Mouse (Mus musculus) hindbrain, embryonic 12.5 days (tissue): ENCODE data around the gene Eno2. TPM values are rescaled to one million over a fixed set of nuclear protein-coding genes. Genes with fewer than 3 reads are reported as not detected.

Experiments
- ATAC-seq: fragments of 200-750 bp; cut with Nextera tagmentation; 2 replicates; pipeline ENCODE4 v1.8.0; 2017; ENCODE audit warnings: moderate TSS enrichment; ENCODE audit not compliant: low FRiP score
- H3K27ac ChIP-seq: fragments of 300-500 bp; sonication (generic); 2 replicates; pipeline ENCODE4 v1.5.1; 2016; ENCODE audit warnings: mild to moderate bottlenecking
- H3K27me3 ChIP-seq: fragments of 300-500 bp; sonication (generic); 2 replicates; pipeline ENCODE4 v1.6.1; 2016; ENCODE audit warnings: mild to moderate bottlenecking
- H3K36me3 ChIP-seq: fragments of 300-500 bp; sonication (generic); 2 replicates; pipeline ENCODE4 v1.6.1; 2016; ENCODE audit warnings: mild to moderate bottlenecking
- H3K4me1 ChIP-seq: fragments of 300-500 bp; sonication (generic); 2 replicates; pipeline ENCODE4 v1.6.1; 2016
- H3K4me2 ChIP-seq: fragments of 300-500 bp; sonication (generic); replicated peaks from 2 replicates; pipeline ENCODE4 v1.6.1; 2016; ENCODE audit warnings: mild to moderate bottlenecking
- H3K4me3 ChIP-seq: fragments of 300-500 bp; sonication (generic); 2 replicates; pipeline ENCODE4 v1.5.1; 2016; ENCODE audit warnings: mild to moderate bottlenecking
- H3K9ac ChIP-seq: fragments of 300-500 bp; sonication (generic); 2 replicates; pipeline ENCODE4 v1.6.1; 2016; ENCODE audit warnings: mild to moderate bottlenecking, moderate library complexity
- H3K9me3 ChIP-seq: fragments of 300-500 bp; sonication (generic); replicated peaks from 2 replicates; pipeline ENCODE4 v1.6.1; 2016; ENCODE audit warnings: mild to moderate bottlenecking
- WGBS: fragments of 180-500 bp; shearing (Covaris S2); methylation state at CpG from one replicate; pipeline ENCODE4 v1.1.7; 2016; 5-methylcytosine and 5-hydroxymethylcytosine counted together
- polyA plus RNA-seq: library from polyadenylated mRNA; unstranded; fragments of >200 nt; fragmentation: Nextera tagmentation; extraction: Ambion mirVana; gene quantifications from 2 replicates; pipeline ENCODE4 v1.2.1, GENCODE M21; 2016

Eno2 gene
- 18.7 and 19.6 TPM in 2 replicates for polyA plus RNA-seq

DNA sequence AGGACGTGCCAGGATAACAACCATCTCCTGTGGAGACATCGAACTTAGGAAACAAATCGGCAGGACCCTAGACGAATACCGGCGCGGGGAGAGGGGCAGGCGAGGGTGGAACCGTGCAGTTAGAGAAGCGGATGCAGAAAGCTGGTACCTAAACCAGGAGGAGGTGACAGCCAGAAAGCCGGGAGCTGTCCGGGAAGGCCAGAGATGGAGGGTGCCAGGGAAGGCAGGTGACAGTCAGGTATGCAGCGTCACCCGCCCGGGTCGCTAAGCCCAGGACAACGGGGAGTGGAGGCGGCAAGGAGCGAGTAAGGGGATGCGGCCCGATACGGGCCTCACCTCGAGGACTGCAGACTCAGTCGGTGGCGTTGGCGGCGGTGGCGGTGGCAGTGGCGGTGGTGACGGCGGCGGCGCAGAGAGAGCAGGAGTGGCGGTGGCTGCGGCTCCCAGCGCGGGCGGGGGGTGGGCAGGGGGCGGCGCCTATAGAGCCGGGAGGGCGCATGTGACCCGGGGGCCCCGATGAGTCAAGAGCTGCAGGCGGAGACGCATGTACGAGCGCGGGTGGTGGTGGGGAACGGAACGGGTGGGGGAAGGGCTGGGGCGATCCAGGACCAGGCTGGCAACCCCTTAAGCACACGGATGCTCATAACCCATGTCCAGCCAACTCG lies at the start of gene Eno2:
Eno2 (minus strand) TSS at position 573 of the 665 bp plus-strand sequence.
- H3K4me1 ChIP-seq: peaks cover 19% of the 10 kb centered on the region
- H3K9ac ChIP-seq: peak within 1 kb of the TSS; percentile 66
- H3K27ac ChIP-seq: peak within 1 kb of the TSS; percentile 30
- H3K4me2 ChIP-seq: peak within 1 kb of the TSS; percentile 87
- peak; percentile 83 for ATAC-seq
- peak within 1 kb of the TSS; percentile 49 for H3K4me3 ChIP-seq
- H3K36me3 ChIP-seq: no peaks in the 10 kb centered on the region
- peaks cover 48% of the 10 kb centered on the region for H3K27me3 ChIP-seq
- no peaks in the 10 kb centered on the region for H3K9me3 ChIP-seq
- WGBS: under 1% methylated on average over 46 of the region's 54 CpGs

DNA sequence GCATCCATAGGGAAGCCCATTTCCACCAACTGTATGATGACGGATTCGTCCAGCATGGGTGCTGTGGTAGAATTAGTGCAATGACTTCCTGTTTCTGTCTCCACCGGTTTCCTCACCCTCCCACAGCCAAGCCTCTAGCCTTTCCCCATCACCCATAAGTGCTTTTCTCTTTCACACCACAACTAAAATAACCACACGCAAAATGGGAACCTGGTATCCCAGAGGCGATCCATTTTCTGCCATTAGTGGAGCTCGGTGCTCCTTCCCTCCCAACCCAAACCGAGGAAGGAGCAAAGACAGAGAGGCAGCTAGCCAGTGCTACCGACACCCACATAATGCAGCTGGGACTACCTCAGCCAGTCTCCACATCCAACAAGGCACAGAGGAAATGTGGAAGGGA lies 48.5 kb upstream of the Eno2 start:
- Histone ChIP-seq H3K9me3 (no peaks in the 10 kb centered on the region), H3K27me3 (no peaks in the 10 kb centered on the region), H3K9ac (no peak overlapping the region), H3K36me3 (peaks cover 80% of the 10 kb centered on the region), H3K4me3 (no peak overlapping the region), H3K27ac (no peak overlapping the region), H3K4me2 (no peak overlapping the region), H3K4me1 (peaks cover 13% of the 10 kb centered on the region)
- no peak for ATAC-seq
- 90% methylated on average over 8 of the region's 8 CpGs for WGBS

DNA sequence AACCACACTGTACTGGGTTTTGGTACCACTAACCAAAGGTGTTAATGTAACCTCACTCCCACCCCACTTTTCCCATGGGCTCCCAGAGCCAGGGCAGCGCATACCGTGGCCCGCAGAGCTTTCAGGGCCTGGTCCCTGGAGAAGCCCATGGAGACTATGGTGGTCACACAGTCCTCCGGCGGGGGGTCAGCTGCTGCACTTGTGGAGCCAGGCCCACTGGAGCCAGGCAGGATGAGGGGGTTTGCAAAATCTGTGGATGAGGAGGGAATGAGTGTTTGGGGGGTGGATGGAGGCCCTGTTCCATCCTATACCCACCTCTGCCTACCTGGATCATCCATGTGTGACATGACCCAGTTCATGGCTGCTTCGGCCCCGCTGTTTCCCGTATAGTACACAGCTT lies 48.1 kb upstream of the Eno2 start:
- Histone ChIP-seq H3K36me3 (peaks cover 76% of the 10 kb centered on the region), H3K9me3 (no peaks in the 10 kb centered on the region), H3K27me3 (no peaks in the 10 kb centered on the region), H3K27ac (no peak overlapping the region), H3K4me3 (no peak overlapping the region), H3K9ac (no peak overlapping the region), H3K4me2 (no peak overlapping the region), H3K4me1 (peaks cover 17% of the 10 kb centered on the region)
- ATAC-seq: no peak
- 93% methylated on average over 8 of the region's 8 CpGs for WGBS

DNA sequence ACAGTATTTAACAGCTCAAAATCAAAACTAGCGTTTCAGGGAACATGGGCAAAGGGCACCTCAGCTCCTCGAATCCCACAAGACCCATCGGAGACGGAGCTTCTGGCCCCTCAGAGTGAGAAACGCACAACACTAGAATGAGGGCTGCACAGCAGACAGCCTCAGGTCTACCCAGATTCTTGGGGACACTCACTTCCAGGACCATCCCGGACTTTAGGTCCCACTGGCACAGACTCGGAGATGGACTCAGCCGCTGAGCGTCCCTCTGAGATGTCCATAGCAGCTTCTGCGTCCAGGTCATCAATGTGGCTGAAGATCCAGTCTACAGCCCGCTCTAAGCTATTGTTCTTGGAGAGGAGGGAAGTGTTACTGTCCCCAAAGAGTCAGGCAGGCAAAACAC lies 47.7 kb upstream of the Eno2 start:
- Histone ChIP-seq H3K36me3 (peaks cover 72% of the 10 kb centered on the region), H3K4me3 (no peak overlapping the region)
- no peak for ATAC-seq

DNA sequence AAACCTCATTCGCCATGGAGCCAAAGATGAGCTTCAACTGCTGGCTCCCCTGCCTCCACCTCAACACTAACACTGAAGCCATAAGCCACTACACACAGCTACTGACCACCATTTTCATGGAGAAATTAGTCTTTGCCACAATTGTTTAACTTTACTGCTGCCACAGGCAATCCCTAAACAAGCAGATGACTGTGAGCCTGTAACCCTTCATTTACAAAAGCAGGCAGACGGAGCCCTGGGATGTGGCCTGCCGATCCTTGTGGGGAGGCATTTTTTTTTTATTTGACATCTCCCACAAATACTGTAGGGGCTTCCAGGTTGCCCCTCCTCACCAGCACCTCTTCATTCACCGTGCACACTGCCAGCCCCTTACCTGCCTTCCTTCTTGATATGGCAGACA lies 47.1 kb upstream of the Eno2 start:
- Histone ChIP-seq H3K27me3 (no peaks in the 10 kb centered on the region), H3K9me3 (no peaks in the 10 kb centered on the region), H3K4me1 (peaks cover 23% of the 10 kb centered on the region), H3K27ac (no peak overlapping the region), H3K4me3 (no peak overlapping the region), H3K9ac (no peak overlapping the region), H3K36me3 (peaks cover 72% of the 10 kb centered on the region), H3K4me2 (no peak overlapping the region)
- 92% methylated on average over 4 of the region's 4 CpGs for WGBS
- ATAC-seq: no peak

More for the DNA sequence above, 47.7 kb upstream of the Eno2 start:
- Histone ChIP-seq H3K9me3 (no peaks in the 10 kb centered on the region), H3K4me2 (no peak overlapping the region), H3K27me3 (no peaks in the 10 kb centered on the region), H3K27ac (no peak overlapping the region), H3K4me1 (peaks cover 21% of the 10 kb centered on the region), H3K9ac (no peak overlapping the region)
- WGBS: 96% methylated on average over 11 of the region's 11 CpGs

DNA sequence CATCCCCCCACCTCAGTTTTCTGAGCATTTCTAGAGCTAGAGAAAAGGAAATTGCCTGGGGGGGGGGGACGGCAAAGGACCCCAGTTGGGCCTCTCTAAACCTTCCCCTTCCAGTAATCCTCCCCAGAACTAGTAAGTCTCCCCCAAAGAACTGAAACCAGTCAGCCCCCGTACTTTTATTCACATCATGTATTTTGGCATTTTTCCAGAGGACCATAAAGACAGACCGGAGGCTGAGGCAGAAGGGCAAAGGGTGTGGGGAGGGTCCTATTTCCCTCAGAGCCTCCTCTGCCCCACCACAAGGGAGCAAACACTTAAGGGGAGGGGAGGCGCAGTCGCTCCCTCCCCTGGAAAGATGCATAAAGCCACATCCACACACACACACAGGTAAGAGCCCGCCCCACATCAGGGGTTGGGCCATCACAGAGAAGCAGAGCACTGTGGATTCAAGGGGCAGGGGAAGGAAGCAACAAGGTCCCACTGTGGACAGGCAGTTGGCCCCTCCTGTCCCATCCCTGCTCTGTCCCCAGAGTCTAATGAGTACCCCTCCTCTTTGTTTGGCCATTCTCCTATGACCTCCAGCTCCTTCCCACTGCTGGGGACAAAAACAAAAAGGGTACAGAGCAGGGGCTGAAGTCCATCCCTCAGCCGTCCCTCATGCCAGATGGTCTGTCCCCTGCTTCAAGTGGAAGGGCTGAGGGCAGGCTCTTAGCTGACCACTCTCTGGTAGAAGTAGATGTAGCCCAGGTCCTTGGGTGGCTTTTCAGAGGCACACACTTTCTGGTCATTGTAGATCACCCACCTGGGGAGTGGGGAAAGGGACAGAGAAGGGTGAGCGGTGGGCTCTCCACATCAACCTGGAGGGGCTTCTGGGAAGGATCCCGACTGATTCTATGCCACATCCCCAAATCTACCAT lies 45.6 kb upstream of the Eno2 start:
- Histone ChIP-seq H3K27ac (peak overlapping the region; percentile 30; the same call in 1 of the 2 replicates), H3K4me3 (no peak overlapping the region), H3K36me3 (peaks cover 65% of the 10 kb centered on the region), H3K9me3 (no peaks in the 10 kb centered on the region), H3K4me1 (peaks cover 26% of the 10 kb centered on the region), H3K9ac (no peak overlapping the region), H3K27me3 (no peaks in the 10 kb centered on the region), H3K4me2 (peak overlapping the region; percentile 89; the same call in 1 of the 2 replicates)
- WGBS: 67% methylated on average over 9 of the region's 9 CpGs
- ATAC-seq: no peak

DNA sequence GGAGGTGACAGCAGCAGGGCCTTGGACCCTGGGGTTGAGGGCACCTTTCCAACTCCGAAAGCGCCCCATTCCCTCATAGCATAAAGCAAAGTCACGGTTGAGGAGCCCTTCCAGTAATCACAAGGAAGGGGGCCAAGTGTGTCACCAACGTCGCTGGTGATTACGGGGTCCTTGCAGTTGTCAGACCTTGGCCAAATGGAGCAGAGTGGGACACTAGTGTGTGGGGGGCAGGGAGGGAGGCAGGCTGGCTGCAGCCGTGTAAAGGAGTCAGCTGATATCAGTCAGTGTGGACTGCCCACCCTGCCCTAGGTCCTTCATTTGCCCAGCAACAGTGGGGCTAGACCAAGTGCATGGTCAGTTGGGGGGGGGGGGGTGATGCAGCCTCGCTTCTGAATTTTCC lies 45.0 kb upstream of the Eno2 start:
- peak overlapping the region; percentile 79 for H3K9ac ChIP-seq
- H3K27ac ChIP-seq: peak overlapping the region; percentile 84
- H3K36me3 ChIP-seq: peaks cover 59% of the 10 kb centered on the region
- WGBS: 48% methylated on average over 8 of the region's 8 CpGs
- H3K9me3 ChIP-seq: no peaks in the 10 kb centered on the region
- H3K27me3 ChIP-seq: no peaks in the 10 kb centered on the region
- peak overlapping the region; percentile 69 for H3K4me3 ChIP-seq
- peak; percentile 53 for ATAC-seq
- H3K4me1 ChIP-seq: peaks cover 33% of the 10 kb centered on the region
- H3K4me2 ChIP-seq: peak overlapping the region; percentile 89

DNA sequence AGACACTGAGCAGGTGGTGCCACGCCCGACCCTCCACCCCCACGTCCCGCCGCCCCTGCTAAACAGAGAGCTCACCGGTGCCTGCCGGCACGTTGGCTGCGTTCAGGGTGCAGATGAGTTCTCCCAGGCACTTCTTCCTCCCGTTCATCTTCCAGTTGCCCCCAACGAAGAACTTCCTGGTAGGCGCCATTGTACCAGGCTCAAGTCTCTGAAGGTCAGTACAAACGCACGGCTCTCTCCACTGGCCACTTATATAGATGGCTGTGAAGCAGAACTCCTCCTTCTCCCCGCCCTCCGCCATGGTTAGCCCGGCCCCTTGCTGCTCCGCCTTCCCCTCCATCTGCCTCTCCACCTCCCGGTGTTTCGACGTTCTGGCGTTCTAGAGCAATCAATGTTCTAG lies 44.5 kb upstream of the Eno2 start, which contains the start of gene Tpi1:
Tpi1 (minus strand) TSS at position 364 of the 400 bp plus-strand sequence.
- H3K27ac ChIP-seq: peak within 1 kb of the TSS; percentile 84
- H3K9ac ChIP-seq: peak within 1 kb of the TSS; percentile 79
- ATAC-seq: peak; percentile 84
- H3K4me2 ChIP-seq: peak within 1 kb of the TSS; percentile 89
- peak within 1 kb of the TSS; percentile 69 for H3K4me3 ChIP-seq
- H3K4me1 ChIP-seq: peaks cover 38% of the 10 kb centered on the region
- H3K9me3 ChIP-seq: no peaks in the 10 kb centered on the region
- no peaks in the 10 kb centered on the region for H3K27me3 ChIP-seq
- 0% methylated on average over 22 of the region's 22 CpGs for WGBS
- H3K36me3 ChIP-seq: peaks cover 54% of the 10 kb centered on the region

DNA sequence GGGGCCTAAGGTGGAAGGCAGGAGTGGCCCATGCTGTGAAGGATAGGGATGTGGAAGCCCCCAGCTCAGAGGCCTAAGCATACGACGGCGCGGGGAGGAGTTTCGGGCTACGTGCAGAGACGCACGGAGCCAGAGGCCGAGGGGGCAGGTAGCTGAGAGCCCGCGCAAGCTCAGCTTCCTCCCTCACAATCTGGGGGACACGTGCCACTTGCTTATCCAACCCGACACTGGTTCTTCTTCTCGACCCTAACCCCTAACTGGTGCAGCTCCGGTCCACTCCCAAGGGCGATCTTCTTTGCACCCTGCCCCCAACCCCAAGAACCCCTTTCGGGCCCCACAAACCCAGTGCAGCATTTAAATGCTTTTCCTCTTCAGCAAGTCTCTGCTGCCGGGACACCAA lies 44.0 kb upstream of the Eno2 start:
- Histone ChIP-seq H3K36me3 (peaks cover 49% of the 10 kb centered on the region), H3K27me3 (no peaks in the 10 kb centered on the region), H3K4me3 (peak overlapping the region; percentile 69), H3K27ac (peak overlapping the region; percentile 84), H3K9me3 (no peaks in the 10 kb centered on the region), H3K4me2 (peak overlapping the region; percentile 89), H3K9ac (peak overlapping the region; percentile 79), H3K4me1 (peaks cover 41% of the 10 kb centered on the region)
- peak; percentile 69 for ATAC-seq
- WGBS: under 1% methylated on average over 18 of the region's 18 CpGs

DNA sequence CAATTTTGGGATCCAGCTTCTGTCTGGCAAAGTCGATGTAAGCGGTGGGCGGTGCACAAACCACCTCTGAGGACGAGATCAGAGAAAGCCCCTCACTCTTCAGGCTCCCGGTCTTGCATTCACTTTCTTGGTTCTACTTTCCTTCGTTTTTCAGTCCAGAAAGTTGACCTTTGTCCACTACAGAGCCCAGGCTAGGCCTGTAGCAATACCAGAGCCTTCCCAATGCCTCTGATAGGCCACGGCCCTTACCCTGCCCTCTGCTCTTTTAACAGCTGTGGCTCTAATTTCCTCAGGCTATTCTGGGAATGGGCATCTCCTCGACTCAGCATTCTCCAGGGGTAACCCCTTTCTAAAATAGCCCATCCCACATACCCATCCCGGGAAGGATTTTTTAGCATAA lies 43.4 kb upstream of the Eno2 start:
- Histone ChIP-seq H3K9ac (peak overlapping the region; percentile 79), H3K4me2 (peak overlapping the region; percentile 89), H3K9me3 (no peaks in the 10 kb centered on the region), H3K4me1 (peaks cover 46% of the 10 kb centered on the region), H3K4me3 (peak overlapping the region; percentile 69), H3K27ac (peak overlapping the region; percentile 84), H3K27me3 (no peaks in the 10 kb centered on the region), H3K36me3 (peaks cover 43% of the 10 kb centered on the region)
- ATAC-seq: no peak
- WGBS: 15% methylated on average over 9 of the region's 9 CpGs

DNA sequence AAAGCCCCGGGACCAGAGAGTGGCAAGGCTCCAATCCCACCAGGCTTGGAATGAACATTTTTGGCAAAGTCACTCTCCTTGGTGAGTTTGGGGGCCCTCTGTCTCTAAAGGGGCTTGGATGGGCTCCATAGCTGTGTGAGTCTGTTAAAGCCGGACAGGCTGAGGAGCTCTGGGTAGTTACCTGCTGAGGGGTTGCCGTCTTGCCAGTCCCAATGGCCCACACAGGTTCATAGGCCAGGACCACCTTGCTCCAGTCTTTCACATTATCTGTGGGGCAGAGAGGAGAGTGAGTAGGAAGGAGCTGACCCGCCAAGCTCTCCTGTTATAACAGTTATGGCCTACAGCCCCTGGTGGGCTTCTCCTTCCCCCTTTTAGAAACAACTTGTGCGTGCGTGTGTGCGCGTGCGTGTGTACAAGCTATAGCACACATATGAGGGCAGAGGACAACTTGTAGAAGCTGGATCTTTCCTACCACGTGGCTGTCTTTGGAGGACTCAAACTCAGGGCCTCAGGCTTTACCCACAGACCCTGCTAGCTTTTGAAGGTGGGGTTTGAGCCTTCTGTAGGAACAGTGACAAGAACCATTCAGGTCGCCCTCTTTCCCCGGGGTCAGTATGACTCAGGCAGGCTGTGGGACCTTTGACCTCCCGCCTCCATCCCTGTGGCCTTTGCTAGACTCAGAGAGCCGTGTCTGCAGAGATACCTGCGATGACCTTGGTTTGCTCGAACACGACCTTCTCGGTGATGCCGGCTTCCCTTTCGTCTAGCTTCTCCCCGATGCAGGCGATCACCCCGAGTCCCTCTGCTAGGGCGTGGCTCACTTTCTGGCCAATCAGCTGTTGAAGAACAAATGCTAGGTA lies 42.5 kb upstream of the Eno2 start:
- H3K4me1 ChIP-seq: peaks cover 46% of the 10 kb centered on the region
- H3K36me3 ChIP-seq: peaks cover 33% of the 10 kb centered on the region
- H3K4me3 ChIP-seq: peak overlapping the region; percentile 69
- WGBS: 86% methylated on average over 24 of the region's 24 CpGs
- H3K9ac ChIP-seq: peak overlapping the region; percentile 79; the same call in 1 of the 2 replicates
- ATAC-seq: no peak
- H3K4me2 ChIP-seq: peak overlapping the region; percentile 89
- no peaks in the 10 kb centered on the region for H3K9me3 ChIP-seq
- no peaks in the 10 kb centered on the region for H3K27me3 ChIP-seq
- peak overlapping the region; percentile 7; the same call in 1 of the 2 replicates for H3K27ac ChIP-seq

DNA sequence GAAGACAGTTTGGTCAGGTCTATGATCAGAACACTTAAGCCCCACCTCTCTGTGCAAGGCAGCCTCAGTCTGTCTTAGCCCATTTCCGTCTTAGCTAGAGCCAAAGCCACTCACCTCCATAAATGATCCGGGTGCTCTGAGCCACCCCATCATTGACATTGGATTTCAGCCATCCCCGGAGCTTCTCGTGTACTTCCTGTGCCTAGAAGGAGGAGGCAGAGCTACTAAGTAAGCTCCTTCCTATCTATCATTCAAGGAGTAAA lies 41.9 kb upstream of the Eno2 start:
- Histone ChIP-seq H3K27ac (no peak overlapping the region), H3K9me3 (no peaks in the 10 kb centered on the region), H3K4me3 (no peak overlapping the region), H3K27me3 (no peaks in the 10 kb centered on the region), H3K9ac (no peak overlapping the region), H3K36me3 (peaks cover 28% of the 10 kb centered on the region), H3K4me2 (no peak overlapping the region), H3K4me1 (peaks cover 48% of the 10 kb centered on the region)
- 81% methylated on average over 4 of the region's 4 CpGs for WGBS
- no peak for ATAC-seq
